Mouse (Mus musculus) heart, adult 8-10 months (tissue): Measurements from ENCODE around the gene Gm11146. TPM values are rescaled to one million over a fixed set of nuclear protein-coding genes. Genes with fewer than 3 reads are reported as not detected.

Source experiments
- DNase-seq: peaks from one replicate; pipeline ENCODE4 v3.0.0; 2022; ENCODE audit warnings: low spot score
- total RNA-seq, 4 experiments: library from RNA; stranded (reverse); gene quantifications; 2 replicates each; pipeline ENCODE4 v1.2.4; 2022

The Gm11146 gene
- total RNA-seq, result not detected

GRCm38 (mm10) chr16:77601994-77602393, at the start of gene Gm11146:
Gene Gm11146 (minus strand): TSS chr16:77602094.
- no peak for DNase-seq

GRCm38 (mm10) chr16:77650596-77650995, 48.7 kb upstream of the Gm11146 start:
- DNase-seq, result no peak

GRCm38 (mm10) chr16:77649006-77649405, 47.1 kb upstream of the Gm11146 start:
- no peak for DNase-seq

GRCm38 (mm10) chr16:77648181-77648580, 46.3 kb upstream of the Gm11146 start:
- DNase-seq, result no peak

GRCm38 (mm10) chr16:77646146-77646545, 44.3 kb upstream of the Gm11146 start:
- no peak for DNase-seq

GRCm38 (mm10) chr16:77644976-77645375, 43.1 kb upstream of the Gm11146 start:
- no peak for DNase-seq

GRCm38 (mm10) chr16:77643871-77644720, 42.2 kb upstream of the Gm11146 start:
- DNase-seq, result peak; percentile 42

- peak; percentile 50 for DNase-seq
Observed at GRCm38 (mm10) chr16:77643036-77643870, 41.4 kb upstream of the Gm11146 start.

- DNase-seq, result peak; percentile 40
Observed at GRCm38 (mm10) chr16:77636497-77636896, 34.6 kb upstream of the Gm11146 start.

GRCm38 (mm10) chr16:77632315-77632881, 30.5 kb upstream of the Gm11146 start:
- no peak for DNase-seq

- DNase-seq, result no peak
Observed at GRCm38 (mm10) chr16:77622681-77623080, 20.8 kb upstream of the Gm11146 start.

GRCm38 (mm10) chr16:77602581-77602980, 687 bp upstream of the Gm11146 start:
- no peak for DNase-seq

- DNase-seq, result no peak
Observed at GRCm38 (mm10) chr16:77598787-77599186, 3.1 kb downstream of the Gm11146 start.

GRCm38 (mm10) chr16:77596556-77596955, 5.3 kb downstream of the Gm11146 start:
- DNase-seq, result no peak

GRCm38 (mm10) chr16:77595661-77596060, 6.2 kb downstream of the Gm11146 start:
- no peak for DNase-seq

- peak; percentile 52 for DNase-seq
Observed at GRCm38 (mm10) chr16:77594553-77594952, 7.3 kb downstream of the Gm11146 start.

GRCm38 (mm10) chr16:77593828-77594421, 8.0 kb downstream of the Gm11146 start:
- DNase-seq, result peak; percentile 80

- no peak for DNase-seq
Observed at GRCm38 (mm10) chr16:77592986-77593385, 8.9 kb downstream of the Gm11146 start.

- DNase-seq, result no peak
Observed at GRCm38 (mm10) chr16:77573036-77573435, 28.9 kb downstream of the Gm11146 start.

- DNase-seq, result no peak
Observed at GRCm38 (mm10) chr16:77569457-77569856, 32.4 kb downstream of the Gm11146 start.

- DNase-seq, result no peak
Observed at GRCm38 (mm10) chr16:77568384-77568783, 33.5 kb downstream of the Gm11146 start.

- no peak for DNase-seq
Observed at GRCm38 (mm10) chr16:77562852-77563251, 39.0 kb downstream of the Gm11146 start.
